Mouse (Mus musculus) left cerebral cortex, adult 8-10 months (tissue): ENCODE results near the gene Slc15a5. TPM values are rescaled to one million over a fixed set of nuclear protein-coding genes. Genes with fewer than 3 reads are reported as not detected.

ENCODE experiments used
- DNase-seq, 2 experiments: peaks; one replicate each; pipeline ENCODE4 v3.0.0; 2022; ENCODE audit warnings: low spot score in 2 of 2
- total RNA-seq, 4 experiments: library from RNA; stranded (reverse); gene quantifications; 2 replicates each; pipeline ENCODE4 v1.2.4; 2022

The Slc15a5 gene
- total RNA-seq, 4 experiments from 2014 or later = 0.15 to 0.81 (median 0.41) TPM; not detected in 1

DNA sequence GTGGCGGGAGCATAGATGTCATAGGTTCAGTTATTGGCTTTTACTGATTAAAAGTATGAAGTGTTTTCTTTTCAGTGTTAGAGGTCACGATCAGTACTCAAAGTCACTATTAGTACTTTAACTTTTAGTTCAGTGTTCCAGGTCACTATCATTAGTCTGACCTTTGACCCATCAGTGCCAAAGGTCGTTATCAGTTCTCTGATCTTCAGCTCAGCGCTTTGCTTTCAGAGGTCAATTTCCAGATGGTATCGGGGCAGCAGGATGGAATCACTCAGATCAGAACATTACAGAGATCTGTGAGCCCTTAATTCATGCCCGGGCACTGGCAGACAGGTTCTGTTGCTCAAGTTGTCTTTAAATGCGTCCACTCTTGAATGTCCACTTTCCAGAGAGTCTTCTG, 116.0 kb downstream of the Slc15a5 start:
- DNase-seq = no peak

DNA sequence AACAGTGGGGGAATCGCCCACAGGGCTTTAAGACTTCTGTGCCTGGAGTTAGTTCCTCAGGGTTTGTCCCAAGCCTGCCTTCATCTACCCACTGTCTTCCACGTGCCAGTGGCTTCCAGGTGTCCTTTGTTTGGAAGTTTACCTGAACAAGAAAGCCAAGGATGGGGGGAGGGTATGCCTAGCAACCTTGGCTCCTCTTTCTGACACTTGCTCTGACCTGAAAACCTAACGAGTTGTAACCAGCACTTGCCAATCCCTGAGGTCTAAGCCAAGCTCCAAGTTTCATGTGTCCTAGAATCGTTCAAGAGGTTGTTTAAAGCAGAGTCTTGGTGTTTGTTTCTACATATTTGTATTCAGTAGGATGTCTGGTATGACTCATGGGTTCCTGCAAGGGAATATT, 116.9 kb downstream of the Slc15a5 start:
- DNase-seq = no peak

DNA sequence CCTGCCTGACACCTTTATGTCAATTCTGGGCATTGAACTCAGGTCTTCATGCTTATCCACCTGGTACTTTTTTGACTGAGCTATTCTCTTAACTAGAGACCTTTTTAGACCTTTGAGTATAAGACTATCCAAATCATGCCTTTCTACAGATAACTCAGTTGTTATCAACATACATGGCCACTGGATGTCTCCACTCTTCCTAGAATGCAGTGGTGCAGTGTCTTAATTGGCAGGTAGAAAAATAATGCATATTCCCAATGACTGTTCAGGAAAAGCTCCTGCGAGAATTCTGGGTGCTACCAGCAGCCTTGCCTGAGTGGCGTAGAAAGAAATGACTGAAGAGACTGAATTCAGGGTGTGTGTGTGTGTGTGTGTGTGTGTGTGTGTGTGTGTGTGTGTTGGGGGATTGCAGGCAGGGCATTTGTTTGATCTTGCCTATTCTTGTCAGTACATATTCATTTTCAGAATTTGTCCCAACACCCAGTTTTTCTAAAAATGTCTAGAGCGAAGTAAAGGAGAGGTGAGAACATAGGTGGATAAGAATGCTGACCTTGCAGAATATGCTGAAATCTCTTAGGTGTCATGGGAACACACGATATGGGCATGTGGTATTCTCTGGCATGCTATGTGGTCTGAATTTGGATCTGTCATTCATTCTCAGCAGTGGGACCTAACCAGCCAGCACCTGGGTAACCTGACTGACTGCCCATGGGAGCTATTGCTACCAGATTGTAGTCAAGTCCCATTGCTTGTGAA, 119.5 kb downstream of the Slc15a5 start:
- DNase-seq = no peak

DNA sequence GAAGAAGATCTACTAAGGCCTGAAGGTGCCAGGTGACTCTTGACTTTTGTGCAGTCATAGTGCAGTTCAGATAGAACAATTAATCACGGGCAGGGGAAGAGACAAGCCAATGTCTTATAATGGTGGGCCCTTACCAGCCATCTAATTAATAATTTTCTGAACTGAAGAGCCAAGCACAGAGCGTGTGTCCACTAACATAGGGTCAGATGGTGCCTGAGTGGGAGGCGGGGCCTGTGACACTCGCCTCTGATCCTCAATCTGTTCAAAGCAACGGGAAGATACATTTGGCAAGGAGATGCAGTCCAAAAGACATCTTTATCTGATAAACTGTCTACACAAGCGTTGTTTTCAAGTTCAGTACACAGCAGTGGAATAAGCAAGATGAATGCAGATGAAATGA, 122.1 kb downstream of the Slc15a5 start:
- no peak for DNase-seq

DNA sequence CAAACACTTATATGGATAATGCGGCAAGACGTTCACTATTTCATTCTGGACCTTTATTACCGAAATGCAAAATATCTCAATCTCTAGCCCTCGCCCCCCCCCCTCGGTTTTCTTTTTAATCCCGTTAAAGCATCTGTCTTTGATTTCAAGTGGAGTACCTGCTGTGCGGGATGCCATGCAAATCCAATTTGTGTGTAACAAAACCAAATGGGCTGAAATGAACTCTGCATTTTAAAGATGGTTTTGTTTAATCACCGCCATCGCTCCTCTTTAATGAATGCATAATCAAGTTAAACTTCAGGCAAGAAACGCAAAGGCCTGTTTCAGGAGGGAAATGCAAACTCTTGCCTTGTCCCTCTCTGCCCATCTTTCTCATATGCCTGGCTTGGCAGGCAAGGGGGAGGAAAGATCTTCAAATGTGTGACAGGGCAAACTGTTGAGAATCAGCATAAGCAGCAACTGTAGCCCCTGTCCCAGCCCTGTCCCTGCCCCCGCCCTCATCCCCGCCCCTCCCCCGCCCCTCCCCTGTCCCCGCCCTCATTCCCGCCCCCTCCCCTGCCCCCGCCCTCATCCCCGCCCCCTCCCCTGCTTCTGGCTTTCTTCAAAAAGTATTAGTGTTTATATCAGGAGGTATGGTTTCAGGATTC, 122.8 kb downstream of the Slc15a5 start:
- no peak for DNase-seq

DNA sequence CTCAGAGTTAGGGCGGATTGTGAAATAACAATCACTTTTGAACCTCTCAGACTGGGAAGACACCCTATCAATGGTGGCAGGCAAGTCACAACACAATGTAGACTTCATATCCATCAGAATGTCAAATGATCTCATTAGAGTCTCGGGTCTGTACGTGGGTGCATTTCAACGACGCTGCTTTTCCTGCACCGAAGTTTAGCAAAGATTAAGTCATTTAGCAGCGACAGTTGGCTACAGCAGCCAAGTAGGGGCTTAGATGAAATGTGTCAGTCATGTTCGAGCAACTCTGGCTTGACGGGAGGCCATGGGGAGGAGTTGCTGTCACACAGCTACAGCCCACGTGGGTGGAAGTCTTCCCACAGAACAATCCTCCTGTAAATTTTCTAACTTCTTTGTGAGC, 133.2 kb downstream of the Slc15a5 start:
- DNase-seq = no peak

DNA sequence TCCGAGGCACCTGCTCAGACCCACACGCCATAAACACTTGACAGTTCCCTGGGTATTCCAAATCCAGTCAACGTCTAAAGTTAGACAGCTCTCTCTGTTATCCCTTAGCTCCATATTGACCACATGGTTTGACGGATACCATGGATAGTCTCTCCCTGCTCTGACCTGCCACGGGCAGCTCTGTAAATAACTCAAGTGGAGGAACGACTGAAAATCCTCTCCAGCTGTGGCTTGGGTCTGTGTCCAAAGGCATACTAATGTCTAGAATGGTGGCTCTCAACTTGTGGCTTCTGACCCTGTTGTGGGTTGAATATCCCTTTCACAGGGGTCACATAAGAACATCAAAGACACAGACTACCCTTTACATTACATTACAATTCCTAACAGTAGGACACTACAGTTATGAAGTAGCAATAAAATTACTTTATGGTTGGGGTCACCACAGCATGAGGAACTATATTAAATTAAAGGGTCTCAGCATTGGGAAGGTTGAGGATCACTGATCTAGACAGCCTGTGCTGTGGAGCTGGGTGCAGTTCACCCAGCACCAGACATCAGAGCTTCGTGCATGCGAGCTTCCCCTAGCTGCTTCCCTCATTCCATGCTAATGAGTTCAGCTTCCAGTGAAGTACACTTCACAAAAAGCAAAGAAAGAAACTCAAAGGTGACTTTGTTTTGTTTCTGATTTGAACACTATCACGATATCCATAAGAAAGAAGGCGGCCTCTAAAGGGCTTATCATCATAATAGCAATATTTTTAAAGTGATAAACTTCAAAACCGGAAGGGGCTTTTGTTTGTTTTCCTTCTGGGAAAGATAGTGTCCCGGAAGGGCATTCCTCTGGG, 139.1 kb downstream of the Slc15a5 start:
- no peak for DNase-seq

DNA sequence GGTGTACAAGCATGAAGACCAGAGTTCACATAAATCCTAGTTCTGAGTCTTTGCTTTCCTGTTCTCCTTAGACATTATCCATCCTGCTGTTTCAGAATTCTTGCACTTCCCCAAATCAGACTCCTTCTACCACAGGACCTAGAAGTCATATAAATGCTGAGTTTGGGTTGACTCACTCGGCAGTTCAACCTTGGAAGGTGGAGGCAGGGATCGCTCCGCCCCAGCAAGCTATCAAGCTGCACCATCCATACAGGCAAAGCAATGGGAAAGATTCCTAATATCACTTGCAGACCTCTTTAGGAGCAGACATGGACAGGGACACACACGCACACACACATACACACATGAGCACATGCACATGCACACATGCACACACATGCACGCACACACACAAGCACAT, 142.2 kb downstream of the Slc15a5 start:
- no peak for DNase-seq

DNA sequence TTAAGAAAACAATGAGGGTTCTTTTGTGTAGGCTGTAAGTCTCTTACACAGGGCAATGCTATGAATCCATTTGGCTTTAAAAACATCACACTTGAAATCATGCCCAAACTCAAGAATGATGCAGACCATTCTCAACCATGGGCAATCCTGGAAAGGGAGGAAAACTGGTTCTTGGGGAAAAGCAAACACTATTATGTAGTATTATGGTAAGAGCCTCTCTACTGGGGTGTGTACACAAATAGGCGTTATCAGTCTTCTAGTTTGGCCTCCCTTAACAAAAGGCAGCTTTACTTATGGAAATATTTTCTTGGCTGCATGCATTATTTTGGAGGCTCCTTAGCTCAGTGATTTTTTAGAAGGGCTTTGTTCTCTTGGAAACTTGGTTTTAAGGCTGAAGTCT, 143.4 kb downstream of the Slc15a5 start:
- no peak for DNase-seq

DNA sequence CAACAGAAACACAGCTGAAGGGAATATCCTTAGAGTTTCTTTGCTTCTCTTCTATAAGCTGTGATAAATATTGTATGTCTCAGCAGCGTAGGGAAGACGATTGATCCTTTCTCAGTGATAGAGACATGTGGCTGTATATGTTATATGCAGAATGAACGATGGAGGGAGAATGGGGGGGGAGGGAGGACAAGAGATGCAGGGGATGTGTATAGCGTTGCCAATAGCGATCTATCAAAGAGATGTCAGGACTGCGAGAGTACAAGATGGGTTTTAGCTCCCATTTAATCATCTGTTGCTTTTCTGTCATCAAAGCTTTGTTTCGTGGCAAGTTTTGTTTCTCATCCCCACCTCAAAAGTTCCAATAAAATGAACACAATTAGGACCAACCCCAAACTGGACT, 143.9 kb downstream of the Slc15a5 start:
- no peak for DNase-seq

DNA sequence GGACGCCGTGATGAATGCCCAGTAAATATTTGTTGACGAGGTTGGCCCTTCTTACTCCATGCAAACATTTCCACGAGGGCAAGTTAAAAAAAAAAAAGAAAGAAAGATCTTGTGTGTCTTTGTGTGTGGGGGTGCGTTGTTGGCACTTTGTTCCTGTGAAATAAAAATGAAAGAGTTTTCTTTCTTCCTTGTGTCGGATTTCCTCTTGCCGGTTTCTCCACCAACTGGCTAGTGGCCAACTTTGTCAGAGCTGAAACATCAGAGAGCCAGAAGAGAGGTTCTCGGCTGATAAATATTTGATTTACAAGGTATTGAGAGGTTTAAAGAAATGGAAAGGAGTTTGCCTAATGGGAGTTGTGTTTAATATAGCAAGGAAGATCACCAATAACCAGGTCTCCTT, 144.4 kb downstream of the Slc15a5 start:
- DNase-seq = peak in 1 of 2 experiments; percentile 40

DNA sequence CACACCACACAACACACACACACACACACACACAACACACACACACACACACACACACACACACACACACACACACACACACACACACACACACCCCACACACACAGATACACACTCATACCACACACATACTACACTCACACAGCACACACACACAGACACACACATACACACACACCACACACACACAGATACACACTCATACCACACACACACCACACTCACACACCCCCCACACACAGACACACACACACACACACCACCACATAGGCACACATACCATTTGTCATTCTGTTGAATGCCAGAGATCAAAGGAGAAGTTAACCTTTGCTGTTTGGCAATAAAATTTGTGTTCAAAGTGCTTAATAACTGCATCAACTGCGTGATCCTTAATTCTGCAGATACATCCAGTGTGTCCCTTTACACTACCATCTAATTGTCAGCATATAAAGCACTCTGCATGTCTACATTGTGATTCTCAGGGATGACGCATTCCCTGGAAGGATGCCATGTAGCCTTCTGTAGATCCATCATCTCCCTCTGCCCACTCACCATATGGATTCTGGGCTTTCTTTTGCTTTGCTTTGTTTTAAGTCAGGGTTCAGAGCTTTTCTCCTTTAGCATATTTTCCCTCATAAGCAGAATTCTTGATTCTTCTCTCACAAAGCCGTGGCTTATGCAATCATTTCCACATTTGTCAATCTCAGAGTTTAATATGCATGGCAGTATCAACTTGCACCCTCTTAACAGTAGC, 145.0 kb downstream of the Slc15a5 start:
- DNase-seq = peak; percentile 21 to 92

Other genes with a start within 250 kb of the Slc15a5 start
- 10 to 100 TPM; 12.8 to 19.0 (median 17.3) TPM for gene Mgst1, start 60.4 kb upstream of the Slc15a5 start, total RNA-seq